Mouse (Mus musculus): ENCODE data around the gene Cacng8. TPM values are rescaled to one million over a fixed set of nuclear protein-coding genes. Genes with fewer than 3 reads are reported as not detected.

Gene Cacng8
- total and polyA plus RNA-seq, 3 experiments = not detected

- Histone ChIP-seq H3K9ac (ENCODE audit: low read depth, low read length) (no peak overlapping the region), H3K27ac (no peak overlapping the region), H3K36me3 (ENCODE audit: control insufficient read depth, insufficient read depth, low read length) (no peaks in the 10 kb centered on the region), H3K79me2 (replicated peaks; ENCODE audit: control insufficient read depth, insufficient read depth, low read length) (no peaks in the 10 kb centered on the region), H3K27me3 (ENCODE audit: control insufficient read depth, insufficient read depth, low read length) (no peaks in the 10 kb centered on the region), H3K4me1 (ENCODE audit: control insufficient read depth, insufficient read depth, low read length) (no peaks in the 10 kb centered on the region), H3K4me3 (no peak overlapping the region)
- TF ChIP-seq EP300 (IDR thresholded peaks at IDR 0.05; ENCODE audit: insufficient read depth, low read depth, low read length) = no peak
- no peak for TF ChIP-seq POLR2A (IDR thresholded peaks at IDR 0.05; ENCODE audit: insufficient read depth, low read depth, low read length)
- no peak for TF ChIP-seq CTCF (IDR thresholded peaks at IDR 0.05)
- DNase-seq = no peak
- intact Hi-C loops (cut with DNase I) = no loop called here
- WGBS = 69% methylated on average over 1 of the region's 1 CpGs
Observed at GRCm38 (mm10) chr7:3351536-3351935, 38.9 kb upstream of the Cacng8 start.

GRCm38 (mm10) chr7:3354850-3355249, 35.6 kb upstream of the Cacng8 start:
- Histone ChIP-seq H3K9ac (ENCODE audit: low read depth, low read length) (no peak overlapping the region), H3K4me1 (ENCODE audit: control insufficient read depth, insufficient read depth, low read length) (no peaks in the 10 kb centered on the region), H3K27ac (no peak overlapping the region), H3K79me2 (replicated peaks; ENCODE audit: control insufficient read depth, insufficient read depth, low read length) (no peaks in the 10 kb centered on the region), H3K4me3 (no peak overlapping the region), H3K36me3 (ENCODE audit: control insufficient read depth, insufficient read depth, low read length) (no peaks in the 10 kb centered on the region), H3K27me3 (ENCODE audit: control insufficient read depth, insufficient read depth, low read length) (no peaks in the 10 kb centered on the region)
- no peak for DNase-seq
- intact Hi-C loops (cut with DNase I) = no loop called here
- TF ChIP-seq EP300 (IDR thresholded peaks at IDR 0.05; ENCODE audit: insufficient read depth, low read depth, low read length) (no peak), POLR2A (IDR thresholded peaks at IDR 0.05; ENCODE audit: insufficient read depth, low read depth, low read length) (no peak), CTCF (IDR thresholded peaks at IDR 0.05) (no peak)
- WGBS = 82% methylated on average over 6 of the region's 6 CpGs

GRCm38 (mm10) chr7:3360678-3361077, 29.8 kb upstream of the Cacng8 start:
- Histone ChIP-seq H3K4me3 (no peak overlapping the region), H3K9ac (ENCODE audit: low read depth, low read length) (no peak overlapping the region), H3K79me2 (replicated peaks; ENCODE audit: control insufficient read depth, insufficient read depth, low read length) (no peaks in the 10 kb centered on the region), H3K27me3 (ENCODE audit: control insufficient read depth, insufficient read depth, low read length) (no peaks in the 10 kb centered on the region), H3K27ac (no peak overlapping the region), H3K36me3 (ENCODE audit: control insufficient read depth, insufficient read depth, low read length) (no peaks in the 10 kb centered on the region), H3K4me1 (ENCODE audit: control insufficient read depth, insufficient read depth, low read length) (no peaks in the 10 kb centered on the region)
- 88% methylated on average over 1 of the region's 1 CpGs for WGBS
- no peak for DNase-seq
- no peak for TF ChIP-seq EP300 (IDR thresholded peaks at IDR 0.05; ENCODE audit: insufficient read depth, low read depth, low read length)
- TF ChIP-seq CTCF (IDR thresholded peaks at IDR 0.05) = no peak
- no peak for TF ChIP-seq POLR2A (IDR thresholded peaks at IDR 0.05; ENCODE audit: insufficient read depth, low read depth, low read length)
- intact Hi-C loops (cut with DNase I) = no loop called here

GRCm38 (mm10) chr7:3365547-3366279, 24.8 kb upstream of the Cacng8 start:
- Histone ChIP-seq H3K9ac (ENCODE audit: low read depth, low read length) (no peak overlapping the region), H3K27me3 (ENCODE audit: control insufficient read depth, insufficient read depth, low read length) (peaks cover 9% of the 10 kb centered on the region), H3K4me1 (ENCODE audit: control insufficient read depth, insufficient read depth, low read length) (no peaks in the 10 kb centered on the region), H3K4me3 (no peak overlapping the region), H3K27ac (no peak overlapping the region), H3K79me2 (replicated peaks; ENCODE audit: control insufficient read depth, insufficient read depth, low read length) (no peaks in the 10 kb centered on the region), H3K36me3 (ENCODE audit: control insufficient read depth, insufficient read depth, low read length) (no peaks in the 10 kb centered on the region)
- intact Hi-C loops (cut with DNase I) = no loop called here
- DNase-seq = no peak
- WGBS = 36% methylated on average over 11 of the region's 11 CpGs
- TF ChIP-seq CTCF (IDR thresholded peaks at IDR 0.05) (no peak), EP300 (IDR thresholded peaks at IDR 0.05; ENCODE audit: insufficient read depth, low read depth, low read length) (no peak), POLR2A (IDR thresholded peaks at IDR 0.05; ENCODE audit: insufficient read depth, low read depth, low read length) (no peak)

- no peak overlapping the region for H3K4me3 ChIP-seq
- no peak for DNase-seq
- no peaks in the 10 kb centered on the region for H3K36me3 ChIP-seq (ENCODE audit: control insufficient read depth, insufficient read depth, low read length)
- no peak overlapping the region for H3K27ac ChIP-seq
- no peak for TF ChIP-seq POLR2A (IDR thresholded peaks at IDR 0.05; ENCODE audit: insufficient read depth, low read depth, low read length)
- TF ChIP-seq EP300 (IDR thresholded peaks at IDR 0.05; ENCODE audit: insufficient read depth, low read depth, low read length) = no peak
- no peak for TF ChIP-seq CTCF (IDR thresholded peaks at IDR 0.05)
- intact Hi-C loops (cut with DNase I) = no loop called here
- no peaks in the 10 kb centered on the region for H3K4me1 ChIP-seq (ENCODE audit: control insufficient read depth, insufficient read depth, low read length)
- WGBS = 17% methylated on average over 42 of the region's 42 CpGs
- H3K27me3 ChIP-seq (ENCODE audit: control insufficient read depth, insufficient read depth, low read length) = peaks cover 9% of the 10 kb centered on the region
- H3K9ac ChIP-seq (ENCODE audit: low read depth, low read length) = no peak overlapping the region
- H3K79me2 ChIP-seq (replicated peaks; ENCODE audit: control insufficient read depth, insufficient read depth, low read length) = no peaks in the 10 kb centered on the region
Observed at GRCm38 (mm10) chr7:3366705-3367516, 23.6 kb upstream of the Cacng8 start.

GRCm38 (mm10) chr7:3367569-3367968, 22.9 kb upstream of the Cacng8 start:
- no peak overlapping the region for H3K27ac ChIP-seq
- TF ChIP-seq EP300 (IDR thresholded peaks at IDR 0.05; ENCODE audit: insufficient read depth, low read depth, low read length) (no peak), CTCF (IDR thresholded peaks at IDR 0.05) (no peak), POLR2A (IDR thresholded peaks at IDR 0.05; ENCODE audit: insufficient read depth, low read depth, low read length) (no peak)
- no peaks in the 10 kb centered on the region for H3K79me2 ChIP-seq (replicated peaks; ENCODE audit: control insufficient read depth, insufficient read depth, low read length)
- no peak for DNase-seq
- H3K36me3 ChIP-seq (ENCODE audit: control insufficient read depth, insufficient read depth, low read length) = no peaks in the 10 kb centered on the region
- 10% methylated on average over 11 of the region's 11 CpGs for WGBS
- H3K4me1 ChIP-seq (ENCODE audit: control insufficient read depth, insufficient read depth, low read length) = no peaks in the 10 kb centered on the region
- intact Hi-C loops (cut with DNase I) = no loop called here
- H3K9ac ChIP-seq (ENCODE audit: low read depth, low read length) = no peak overlapping the region
- peaks cover 9% of the 10 kb centered on the region for H3K27me3 ChIP-seq (ENCODE audit: control insufficient read depth, insufficient read depth, low read length)
- H3K4me3 ChIP-seq = no peak overlapping the region
